Mouse (Mus musculus) kidney, embryonic 14.5 days (tissue): Measurements from ENCODE around the gene Rgs11. TPM values are rescaled to one million over a fixed set of nuclear protein-coding genes. Genes with fewer than 3 reads are reported as not detected.

Experiments used
- ATAC-seq: fragments of 200-750 bp; cut with Nextera tagmentation; 2 replicates; pipeline ENCODE4 v1.8.0; 2017; ENCODE audit warnings: moderate number of reproducible peaks, mild to moderate bottlenecking, moderate TSS enrichment, moderate library complexity; ENCODE audit not compliant: low FRiP score, low TSS enrichment
- H3K27ac ChIP-seq: fragments of 300-500 bp; sonication (generic); 2 replicates; pipeline ENCODE4 v1.5.1; 2014; ENCODE audit warnings: low read depth, mild to moderate bottlenecking, low read length, moderate library complexity, mixed read lengths
- H3K27me3 ChIP-seq: fragments of 300-500 bp; sonication (generic); 2 replicates; pipeline ENCODE4 v1.6.1; 2014; ENCODE audit warnings: mild to moderate bottlenecking, low read length; ENCODE audit not compliant: control insufficient read depth, insufficient read depth
- H3K36me3 ChIP-seq: fragments of 300-500 bp; sonication (generic); 2 replicates; pipeline ENCODE4 v1.6.1; 2014; ENCODE audit warnings: low read length, mixed read lengths; ENCODE audit not compliant: control insufficient read depth, insufficient read depth
- H3K4me1 ChIP-seq: fragments of 300-500 bp; sonication (generic); 2 replicates; pipeline ENCODE4 v1.6.1; 2014; ENCODE audit warnings: low read length, mixed read lengths; ENCODE audit not compliant: control insufficient read depth, insufficient read depth
- H3K4me2 ChIP-seq: fragments of 300-500 bp; sonication (generic); replicated peaks from 2 replicates; pipeline ENCODE4 v1.6.1; 2014; ENCODE audit warnings: low read depth, mild to moderate bottlenecking, low read length
- H3K4me3 ChIP-seq: fragments of 300-500 bp; sonication (generic); 2 replicates; pipeline ENCODE4 v1.5.1; 2014; ENCODE audit warnings: mild to moderate bottlenecking, low read length
- H3K9ac ChIP-seq: fragments of 300-500 bp; sonication (generic); 2 replicates; pipeline ENCODE4 v1.6.1; 2014; ENCODE audit warnings: low read depth, mild to moderate bottlenecking, low read length, moderate library complexity
- H3K9me3 ChIP-seq: fragments of 300-500 bp; sonication (generic); 2 replicates; pipeline ENCODE4 v1.6.1; 2016; ENCODE audit warnings: low read length; ENCODE audit not compliant: control insufficient read depth
- WGBS: fragments of 180-500 bp; shearing (Covaris S2); extraction: QIAGEN DNeasy Blood & Tissue Kit; methylation state at CpG from one replicate; pipeline ENCODE4 v1.1.7; 2014; 5-methylcytosine and 5-hydroxymethylcytosine counted together
- polyA plus RNA-seq: library from polyadenylated mRNA; unstranded; fragments of >200 nt; fragmentation: Nextera tagmentation; extraction: Ambion mirVana; gene quantifications from 2 replicates; pipeline ENCODE4 v1.2.1, GENCODE M21; 2014

Gene Rgs11
- polyA plus RNA-seq, 1 experiment from 2014 or later: 5.9 TPM

DNA sequence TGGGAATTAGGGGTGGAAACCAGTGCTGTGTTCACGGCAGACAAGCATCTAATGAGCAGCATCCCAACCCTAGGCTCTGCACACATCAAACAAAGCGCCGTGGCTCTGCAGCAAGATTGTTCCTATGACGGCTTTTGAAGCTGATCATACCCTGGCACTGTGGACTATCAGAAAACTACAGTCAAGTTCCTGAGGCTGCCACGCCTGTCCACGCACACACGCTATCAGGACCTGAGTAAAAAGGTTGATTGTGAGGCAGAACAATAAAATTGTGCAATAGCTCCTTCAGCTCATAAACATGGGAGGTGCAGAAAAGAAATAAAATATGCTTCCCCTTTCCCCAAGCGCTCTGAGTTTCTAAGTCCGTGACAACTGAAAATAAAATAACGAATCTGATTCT, 34.9 kb downstream of the Rgs11 start:
- Histone ChIP-seq H3K27me3 (no peaks in the 10 kb centered on the region), H3K4me1 (no peaks in the 10 kb centered on the region)

DNA sequence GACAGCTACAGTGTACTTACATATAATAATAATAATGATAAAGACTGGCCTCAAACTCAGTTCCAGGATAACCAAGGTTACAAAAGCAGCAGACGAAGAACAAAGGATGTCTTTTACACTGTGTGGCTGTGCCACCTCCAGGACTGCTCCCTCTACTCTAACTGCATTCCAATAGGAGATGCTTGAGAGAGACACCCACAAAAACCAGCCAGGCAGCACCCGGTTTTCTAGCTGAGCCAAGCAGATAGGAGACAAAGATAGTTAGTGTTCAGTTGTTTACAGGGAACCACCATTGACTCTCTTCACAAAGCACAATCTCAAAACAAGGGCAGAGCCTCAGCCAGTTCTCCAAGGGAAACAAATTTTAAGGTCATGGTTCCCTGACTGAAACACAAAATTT, 36.8 kb downstream of the Rgs11 start:
- WGBS: 73% methylated on average over 2 of the region's 2 CpGs
- no peaks in the 10 kb centered on the region for H3K36me3 ChIP-seq
- no peak overlapping the region for H3K9ac ChIP-seq
- no peaks in the 10 kb centered on the region for H3K4me1 ChIP-seq
- no peak overlapping the region for H3K27ac ChIP-seq
- no peak overlapping the region for H3K4me3 ChIP-seq
- no peak for ATAC-seq
- H3K27me3 ChIP-seq: no peaks in the 10 kb centered on the region
- H3K4me2 ChIP-seq: no peak overlapping the region
- no peaks in the 10 kb centered on the region for H3K9me3 ChIP-seq

More for the DNA sequence above, 34.9 kb downstream of the Rgs11 start:
- WGBS: 86% methylated on average over 10 of the region's 10 CpGs
- no peak overlapping the region for H3K4me2 ChIP-seq
- no peaks in the 10 kb centered on the region for H3K36me3 ChIP-seq
- H3K4me3 ChIP-seq: no peak overlapping the region
- no peak overlapping the region for H3K27ac ChIP-seq
- no peaks in the 10 kb centered on the region for H3K9me3 ChIP-seq
- H3K9ac ChIP-seq: no peak overlapping the region
- no peak for ATAC-seq

DNA sequence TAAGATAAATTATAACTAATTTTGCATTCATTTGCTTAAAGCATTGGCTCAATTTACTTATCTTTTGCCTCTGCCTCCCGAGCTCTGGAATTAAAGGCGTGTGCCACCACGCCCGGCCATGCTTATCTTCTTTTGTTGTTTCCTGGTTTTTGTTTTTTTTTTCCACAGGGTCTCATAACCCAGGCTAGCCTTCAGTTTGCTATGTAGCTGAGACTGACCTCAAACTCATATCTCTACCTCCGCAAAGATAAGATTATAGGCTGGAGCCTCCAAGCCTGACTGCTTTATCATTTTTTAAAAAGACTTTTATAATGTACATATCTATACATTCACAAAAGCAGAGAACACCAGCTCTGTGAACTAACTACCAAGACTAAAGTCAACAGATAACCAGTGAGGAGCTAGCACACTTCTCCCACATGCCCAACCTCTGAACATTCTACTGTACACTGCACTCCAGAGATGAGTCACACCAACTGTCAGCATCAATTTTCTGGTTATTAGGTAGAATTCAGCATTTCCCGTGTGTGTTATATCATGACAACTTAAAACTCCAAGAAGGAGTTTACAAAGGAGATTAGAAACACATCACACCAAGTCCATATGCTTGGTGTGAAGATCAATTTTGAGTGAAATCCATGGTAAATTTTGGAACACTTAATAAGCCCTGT, 37.5 kb downstream of the Rgs11 start:
- WGBS: 84% methylated on average over 6 of the region's 6 CpGs
- Histone ChIP-seq H3K4me1 (no peaks in the 10 kb centered on the region), H3K36me3 (no peaks in the 10 kb centered on the region), H3K27me3 (no peaks in the 10 kb centered on the region), H3K27ac (no peak overlapping the region), H3K4me3 (no peak overlapping the region), H3K4me2 (no peak overlapping the region), H3K9me3 (no peaks in the 10 kb centered on the region), H3K9ac (no peak overlapping the region)
- no peak for ATAC-seq

DNA sequence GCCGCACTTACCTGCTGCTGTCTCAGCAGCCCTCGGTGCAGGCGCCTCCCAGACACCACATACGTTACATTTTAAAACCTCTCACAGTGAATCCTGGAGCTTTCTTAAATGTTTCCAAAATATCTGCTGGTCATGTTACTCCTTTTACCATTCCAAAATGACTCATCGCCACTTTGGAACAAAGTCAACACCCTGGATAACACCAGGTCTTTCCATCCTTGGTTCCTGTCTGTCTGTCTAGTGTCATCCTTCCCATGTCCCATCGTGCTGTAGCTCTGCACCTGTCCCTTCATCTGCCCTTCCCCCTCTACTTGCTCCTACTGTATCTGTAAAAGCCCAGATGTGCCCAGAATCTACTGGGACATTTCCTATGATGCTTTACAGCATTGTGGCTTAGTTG, 38.2 kb downstream of the Rgs11 start:
- no peak overlapping the region for H3K27ac ChIP-seq
- H3K27me3 ChIP-seq: no peaks in the 10 kb centered on the region
- no peaks in the 10 kb centered on the region for H3K4me1 ChIP-seq
- 82% methylated on average over 6 of the region's 6 CpGs for WGBS
- no peak for ATAC-seq
- no peak overlapping the region for H3K4me2 ChIP-seq
- H3K36me3 ChIP-seq: no peaks in the 10 kb centered on the region
- H3K9me3 ChIP-seq: no peaks in the 10 kb centered on the region
- H3K9ac ChIP-seq: no peak overlapping the region
- H3K4me3 ChIP-seq: no peak overlapping the region

DNA sequence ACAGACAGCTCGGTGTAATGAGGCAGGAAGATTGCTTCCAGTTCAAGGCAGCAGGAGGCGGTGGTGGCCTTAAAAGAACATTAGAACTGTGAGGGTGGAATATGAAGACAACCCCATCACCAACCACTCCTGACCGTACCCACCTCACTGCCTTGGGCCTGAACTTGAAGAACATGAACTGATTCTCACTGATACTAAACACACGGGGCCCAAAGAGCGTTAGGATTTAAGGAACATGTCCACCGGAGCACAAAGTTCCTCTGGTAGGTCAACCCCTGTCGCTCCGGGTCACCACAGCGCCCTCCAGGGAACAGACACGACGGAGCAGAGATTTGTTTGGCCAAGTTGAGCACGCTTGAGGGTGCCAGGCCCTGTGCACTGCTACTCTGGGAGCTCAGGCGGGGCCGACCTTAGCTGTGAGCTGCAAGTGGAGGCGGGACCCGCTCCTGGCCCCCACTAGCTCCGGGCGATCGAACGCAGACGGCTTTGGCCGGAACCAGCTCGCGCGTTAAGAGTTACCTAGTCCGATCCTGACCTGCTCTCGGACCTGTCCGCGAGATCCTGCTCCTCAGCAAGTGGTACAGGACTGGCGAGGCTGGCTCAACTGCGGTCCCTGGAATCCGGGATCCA, 40.8 kb downstream of the Rgs11 start:
- Histone ChIP-seq H3K9ac (peak overlapping the region; percentile 71), H3K4me3 (peak overlapping the region; percentile 74), H3K27me3 (no peaks in the 10 kb centered on the region), H3K4me2 (peak overlapping the region; percentile 85), H3K27ac (peak overlapping the region; percentile 81), H3K4me1 (no peaks in the 10 kb centered on the region), H3K36me3 (no peaks in the 10 kb centered on the region), H3K9me3 (no peaks in the 10 kb centered on the region)
- WGBS: under 1% methylated on average over 32 of the region's 32 CpGs
- peak; percentile 21 for ATAC-seq

DNA sequence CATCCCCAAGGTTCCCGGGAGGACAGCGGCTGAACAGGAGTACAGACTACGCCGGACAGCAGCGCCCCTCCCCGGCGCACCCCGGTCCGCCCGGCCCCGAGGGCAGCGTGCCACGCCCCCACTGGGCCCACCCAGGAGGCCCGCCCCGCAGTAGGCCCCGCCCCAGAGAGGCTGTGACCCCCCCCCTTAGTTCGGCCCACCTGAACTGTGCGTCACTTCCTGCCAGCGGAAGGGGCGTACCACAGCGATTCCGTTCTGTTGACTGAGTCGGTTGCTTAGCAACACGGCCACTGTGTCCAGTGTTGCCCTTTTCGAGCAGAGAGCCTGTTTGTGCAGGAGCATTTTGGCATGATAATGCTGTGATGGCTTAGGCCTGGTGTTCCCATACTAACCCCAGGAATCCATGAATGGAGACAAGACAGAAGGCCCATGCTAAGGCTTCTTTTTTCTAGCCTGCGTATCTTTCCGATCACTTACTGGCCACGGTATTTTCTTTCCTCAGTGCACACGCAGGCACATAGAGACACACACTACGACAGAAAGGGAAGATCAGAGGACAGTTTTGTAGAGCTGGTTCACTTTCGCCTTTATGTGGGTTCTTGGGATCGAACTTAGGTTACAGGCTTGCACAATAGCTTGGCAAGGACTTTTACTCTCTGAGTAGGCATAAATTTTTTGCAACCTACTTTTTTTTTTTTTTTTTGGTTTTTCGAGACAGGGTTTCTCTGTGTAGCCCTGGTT, 41.5 kb downstream of the Rgs11 start, which contains the start of gene Fam234a:
Fam234a (minus strand) TSS at position 142 of the 741 bp plus-strand sequence.
- 9% methylated on average over 32 of the region's 33 CpGs for WGBS
- H3K27ac ChIP-seq: peak within 1 kb of the TSS; percentile 81
- peak within 1 kb of the TSS; percentile 71 for H3K9ac ChIP-seq
- H3K4me2 ChIP-seq: peak within 1 kb of the TSS; percentile 85
- no peaks in the 10 kb centered on the region for H3K36me3 ChIP-seq
- ATAC-seq: peak; percentile 99
- no peaks in the 10 kb centered on the region for H3K9me3 ChIP-seq
- no peaks in the 10 kb centered on the region for H3K27me3 ChIP-seq
- H3K4me3 ChIP-seq: peak within 1 kb of the TSS; percentile 74
- no peaks in the 10 kb centered on the region for H3K4me1 ChIP-seq

DNA sequence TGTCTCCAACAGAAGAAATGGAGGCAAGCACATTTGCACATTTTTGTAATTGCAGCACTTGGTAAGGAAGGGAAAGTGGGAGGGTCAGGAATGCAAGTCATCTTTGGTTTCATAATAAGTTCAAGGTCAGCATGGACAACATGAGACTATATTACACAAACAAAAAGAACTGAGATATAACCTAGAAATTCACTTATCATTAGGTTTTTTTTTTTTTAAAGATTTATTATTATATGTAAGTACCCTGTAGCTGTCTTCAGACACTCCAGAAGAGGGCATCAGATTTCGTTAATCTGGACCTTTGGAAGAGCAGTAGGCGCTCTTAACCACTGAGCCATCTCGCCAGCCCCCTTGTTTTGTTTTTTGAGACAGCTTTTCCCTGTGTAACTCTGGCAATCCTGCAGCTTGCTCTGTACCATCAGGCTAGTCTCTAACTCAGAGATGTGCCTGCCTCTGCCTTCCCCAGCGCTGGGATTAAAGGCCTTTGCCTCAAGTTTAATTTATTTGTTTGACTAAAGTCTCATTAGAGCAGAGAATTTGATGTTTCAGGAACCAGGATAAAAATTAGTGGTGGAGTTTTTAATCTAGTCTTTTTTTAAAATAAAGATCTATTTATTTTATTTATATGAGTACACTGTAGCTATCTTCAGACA, 49.3 kb downstream of the Rgs11 start:
- H3K9ac ChIP-seq: peak overlapping the region; percentile 97; the same call in 1 of the 2 replicates
- WGBS: 51% methylated on average over 4 of the region's 4 CpGs

DNA sequence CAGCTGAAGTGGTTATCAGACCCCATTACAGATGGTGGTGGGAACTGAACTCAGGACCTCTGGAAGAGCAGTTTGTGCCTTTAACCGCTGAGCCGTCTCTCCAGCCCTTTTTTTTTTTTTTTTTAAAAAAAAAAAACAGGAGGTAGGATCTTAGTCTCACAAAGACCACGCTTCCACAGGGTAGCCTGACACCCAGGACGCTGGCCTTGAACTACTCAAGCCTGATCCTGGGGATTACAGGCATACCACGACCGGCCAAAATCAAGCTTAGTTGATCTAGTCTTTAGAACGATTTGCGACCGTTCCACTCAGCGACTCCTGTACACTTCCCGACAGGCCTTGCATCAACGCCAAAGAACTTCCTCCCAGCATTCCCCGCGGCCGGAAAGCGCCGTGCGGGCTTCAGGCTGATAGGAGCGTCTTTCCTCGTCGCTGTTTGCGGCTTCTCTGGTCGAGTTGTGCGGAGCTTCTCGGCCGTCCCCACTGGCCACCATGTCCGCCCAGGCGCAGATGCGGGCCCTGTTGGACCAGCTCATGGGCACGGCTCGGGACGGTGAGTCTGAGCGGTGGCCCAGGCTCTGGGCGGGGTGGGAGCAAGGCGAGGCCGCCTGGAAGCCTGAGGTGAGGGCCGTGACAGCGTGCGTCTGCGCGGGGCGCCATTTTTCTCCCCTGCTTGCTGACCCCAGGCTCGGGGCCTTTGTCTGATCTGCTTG, 49.9 kb downstream of the Rgs11 start, which contains the start of gene Luc7l:
Luc7l (plus strand) TSS at position 358 of the 713 bp plus-strand sequence.
- ATAC-seq: peak; percentile 94
- WGBS: under 1% methylated on average over 43 of the region's 43 CpGs

More for the DNA sequence above, 49.3 kb downstream of the Rgs11 start:
- no peak for ATAC-seq
- Histone ChIP-seq H3K27ac (peak overlapping the region; percentile 99), H3K9me3 (no peaks in the 10 kb centered on the region), H3K4me2 (peak overlapping the region; percentile 56), H3K27me3 (no peaks in the 10 kb centered on the region), H3K4me1 (peaks cover 8% of the 10 kb centered on the region), H3K4me3 (peak overlapping the region; percentile 97; the same call in 1 of the 2 replicates), H3K36me3 (peaks cover 17% of the 10 kb centered on the region)

More for the DNA sequence above, 49.9 kb downstream of the Rgs11 start, which contains the start of gene Luc7l:
- peak within 1 kb of the TSS; percentile 56 for H3K4me2 ChIP-seq
- peak within 1 kb of the TSS; percentile 99 for H3K27ac ChIP-seq
- H3K4me1 ChIP-seq: peaks cover 8% of the 10 kb centered on the region
- no peaks in the 10 kb centered on the region for H3K27me3 ChIP-seq
- H3K36me3 ChIP-seq: peaks cover 24% of the 10 kb centered on the region
- H3K9ac ChIP-seq: peak within 1 kb of the TSS; percentile 97
- H3K9me3 ChIP-seq: no peaks in the 10 kb centered on the region
- peak within 1 kb of the TSS; percentile 97 for H3K4me3 ChIP-seq
